Mouse (Mus musculus) MEL (cell line): ENCODE measurements around the gene Mgat5.

Source experiments
- CHD2 ChIP-seq: IDR thresholded peaks from 2 replicates; pipeline ENCODE4 v1.6.1; 2011; ENCODE audit warnings: low read length, improper control_type of control experiment
- CTCF ChIP-seq, 3 experiments: IDR thresholded peaks in 2 of 3; conservative IDR thresholded peaks in 1 of 3; 2 replicates each; pipeline ENCODE4 v1.5.1; 2011 to 2012; ENCODE audit warnings: low read length in 3 of 3, low read depth in 2 of 3, mild to moderate bottlenecking in 2 of 3, improper control_type of control experiment in 1 of 3, inconsistent platforms in 1 of 3, mixed read lengths in 1 of 3, moderate library complexity in 1 of 3; ENCODE audit not compliant: control insufficient read depth in 1 of 3, insufficient read depth in 1 of 3, poor library complexity in 1 of 3, severe bottlenecking in 1 of 3
- E2F4 ChIP-seq: IDR thresholded peaks from 2 replicates; pipeline ENCODE4 v1.6.1; 2011; ENCODE audit warnings: low read depth, low read length, improper control_type of control experiment, borderline replicate concordance
- EP300 ChIP-seq, 2 experiments: IDR thresholded peaks; 2 replicates each; pipeline ENCODE4 v1.6.1; 2011; ENCODE audit warnings: improper control_type of control experiment in 2 of 2, low read length in 2 of 2, low read depth in 1 of 2, mild to moderate bottlenecking in 1 of 2
- GABPA ChIP-seq: IDR thresholded peaks from 2 replicates; pipeline ENCODE4 v1.6.1; 2012; ENCODE audit warnings: low read depth, mild to moderate bottlenecking, inconsistent platforms, low read length, improper control_type of control experiment, moderate library complexity
- GATA1 ChIP-seq: IDR thresholded peaks from 2 replicates; pipeline ENCODE4 v1.6.1; 2011; ENCODE audit warnings: low read depth, low read length, improper control_type of control experiment
- MAX ChIP-seq: IDR thresholded peaks from 2 replicates; pipeline ENCODE4 v1.6.1; 2011; ENCODE audit warnings: low read length, improper control_type of control experiment
- MYB ChIP-seq: IDR thresholded peaks from 2 replicates; pipeline ENCODE4 v1.6.1; 2011; ENCODE audit warnings: mild to moderate bottlenecking, low read depth, low read length, improper control_type of control experiment
- POLR2A ChIP-seq, 2 experiments: IDR thresholded peaks; 2 replicates each; pipeline ENCODE4 v1.6.1; 2011 to 2012; ENCODE audit warnings: low read length in 2 of 2, mild to moderate bottlenecking in 2 of 2, control low read depth in 1 of 2, improper control_type of control experiment in 1 of 2, low read depth in 1 of 2, moderate library complexity in 1 of 2; ENCODE audit not compliant: control insufficient read depth in 1 of 2, insufficient read depth in 1 of 2, poor library complexity in 1 of 2
- POLR2AphosphoS2 ChIP-seq: IDR thresholded peaks from 2 replicates; pipeline ENCODE4 v1.6.1; 2011; ENCODE audit warnings: low read length, improper control_type of control experiment
- RAD21 ChIP-seq: IDR thresholded peaks from 2 replicates; pipeline ENCODE4 v1.6.1; 2011; ENCODE audit warnings: mild to moderate bottlenecking, low read depth, low read length, improper control_type of control experiment
- RCOR1 ChIP-seq: IDR thresholded peaks from 2 replicates; pipeline ENCODE4 v1.6.1; 2012; ENCODE audit warnings: low read depth, mild to moderate bottlenecking, inconsistent platforms, low read length, improper control_type of control experiment
- SIN3A ChIP-seq: IDR thresholded peaks from 2 replicates; pipeline ENCODE4 v1.6.1; 2012; ENCODE audit warnings: low read length, improper control_type of control experiment, inconsistent platforms

DNA sequence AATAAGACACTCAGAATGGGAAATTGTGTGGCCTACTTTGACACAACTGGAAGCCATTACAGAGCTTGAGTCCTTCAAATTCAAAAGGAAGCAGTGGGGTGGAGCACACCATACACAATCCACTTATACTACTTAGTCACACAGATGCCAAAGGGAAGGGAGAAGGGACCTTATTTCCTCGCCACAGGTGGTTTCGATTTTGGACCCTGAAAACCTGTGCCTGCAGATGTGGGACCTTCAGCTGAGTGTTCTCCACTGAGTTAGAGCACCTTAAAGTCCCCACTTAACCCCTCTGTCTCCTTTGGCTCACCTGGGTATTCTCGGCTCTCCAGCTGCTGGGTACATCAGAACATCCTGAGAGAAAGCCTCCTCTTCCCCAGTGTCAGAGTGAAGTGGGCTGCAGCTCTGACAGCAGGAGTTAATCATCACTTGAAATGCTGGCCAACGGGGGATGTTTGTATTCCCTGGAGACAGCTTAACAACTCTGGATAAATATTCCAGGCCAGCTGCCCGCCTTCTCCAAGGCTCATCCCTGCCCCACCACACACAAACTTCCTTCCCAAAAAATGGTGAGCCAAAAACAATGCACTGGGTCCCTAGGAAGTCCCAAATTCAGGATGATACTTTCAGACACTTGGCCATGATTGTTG is 240.1 kb downstream of the Mgat5 start:
- TF ChIP-seq MYB, result no peak
- no peak for TF ChIP-seq CTCF (IDR thresholded peaks at IDR 0.05 in 2 of 3, conservative IDR thresholded peaks at IDR 0.05 in 1 of 3; ENCODE audit: control insufficient read depth in 1 of 3, insufficient read depth in 1 of 3, low read depth in 2 of 3, low read length in 3 of 3, poor library complexity in 1 of 3, severe bottlenecking in 1 of 3)
- no peak for TF ChIP-seq EP300 (IDR thresholded peaks at IDR 0.05; ENCODE audit: low read depth in 1 of 2, low read length in 2 of 2)
- no peak for TF ChIP-seq GATA1
- TF ChIP-seq RAD21, result no peak
- no peak for TF ChIP-seq MAX
- no peak for TF ChIP-seq CHD2
- TF ChIP-seq E2F4, result no peak
- TF ChIP-seq RCOR1, result no peak
- TF ChIP-seq GABPA, result no peak
- no peak for TF ChIP-seq POLR2A (IDR thresholded peaks at IDR 0.05; ENCODE audit: control insufficient read depth in 1 of 2, insufficient read depth in 1 of 2, low read depth in 1 of 2, low read length in 2 of 2, poor library complexity in 1 of 2)
- no peak for TF ChIP-seq POLR2AphosphoS2
- no peak for TF ChIP-seq SIN3A
